Mouse (Mus musculus): ENCODE measurements around the gene Tram1l1.
"Not testable (repeated sequence)": the region's sequence is repeated elsewhere in the genome, so short reads cannot be mapped to it uniquely, and the experiment has no call there.

Gene Tram1l1

DNA sequence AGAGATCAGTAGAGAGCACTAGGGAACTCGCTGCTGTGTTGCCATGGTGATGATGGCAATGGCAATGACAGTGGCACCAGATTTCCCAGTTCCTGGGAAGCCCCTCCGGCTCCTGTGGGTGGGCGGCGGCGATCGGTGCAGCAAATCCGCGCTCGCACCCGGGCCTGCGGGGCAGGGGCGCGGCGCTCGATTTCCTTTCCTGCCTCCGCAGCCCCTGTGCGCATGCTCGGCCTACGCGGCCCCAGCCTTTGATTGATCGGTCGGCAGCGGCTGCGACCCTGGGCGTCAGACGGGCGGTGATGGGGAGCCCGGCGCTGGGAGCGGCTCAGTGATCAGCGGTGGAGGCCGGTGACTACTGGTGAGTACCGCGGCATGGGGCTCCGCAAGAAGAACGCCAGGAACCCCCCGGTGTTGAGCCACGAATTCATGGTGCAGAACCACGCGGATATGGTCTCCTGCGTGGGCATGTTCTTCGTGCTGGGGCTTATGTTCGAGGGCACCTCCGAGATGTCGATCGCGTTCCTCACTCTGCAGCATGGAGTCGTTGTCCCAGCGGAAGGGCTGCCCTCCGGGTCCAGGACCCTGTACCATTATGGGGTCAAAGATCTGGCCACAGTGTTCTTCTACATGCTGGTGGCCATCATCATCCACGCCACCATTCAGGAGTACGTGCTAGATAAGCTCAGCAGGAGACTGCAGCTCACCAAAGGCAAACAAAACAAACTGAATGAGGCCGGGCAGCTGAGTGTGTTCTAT lies at the start of gene Tram1l1:
Gene Tram1l1, plus strand, starts transcription at position 35 of the 756 bp plus-strand sequence.
- DNase-seq, result peak; percentile 47

DNA sequence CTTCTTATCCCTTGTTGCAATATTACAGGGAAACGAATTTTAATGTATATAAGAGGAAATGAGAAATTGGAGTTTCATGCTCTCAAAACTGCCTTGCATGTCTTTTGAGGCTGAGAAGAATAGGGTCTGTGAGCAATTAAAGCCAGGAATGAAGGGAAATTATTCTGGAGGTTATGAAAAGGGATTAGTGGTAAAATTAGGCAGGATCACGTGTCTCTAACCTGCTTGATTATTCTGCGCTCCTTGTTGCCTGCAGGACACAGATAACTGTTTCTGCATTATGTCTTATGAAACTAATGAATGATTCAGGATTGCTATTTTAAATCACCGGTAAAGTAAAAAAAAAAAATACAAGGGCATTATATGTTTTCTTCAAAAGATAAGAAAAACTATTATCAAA lies 49.4 kb upstream of the Tram1l1 start:
- DNase-seq, result no peak

DNA sequence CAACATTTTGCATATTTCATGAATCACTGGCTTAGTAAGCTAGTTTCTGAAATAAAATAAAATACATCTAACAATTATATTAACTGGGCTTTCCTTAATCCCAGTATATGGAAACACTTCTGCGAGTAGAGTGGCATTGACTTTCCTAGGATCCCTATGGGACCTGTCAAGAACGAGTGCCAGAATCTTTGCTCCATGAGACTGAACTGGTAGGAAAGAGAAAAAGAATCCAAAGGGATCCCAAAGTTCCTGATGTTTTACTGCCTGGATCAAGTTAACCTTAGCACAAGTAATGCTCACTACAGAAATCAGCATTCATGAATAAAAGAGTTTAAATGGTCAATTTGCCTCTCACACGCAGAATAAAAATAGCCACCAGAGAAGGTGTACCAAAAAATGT lies 49.0 kb upstream of the Tram1l1 start:
- no peak for DNase-seq

DNA sequence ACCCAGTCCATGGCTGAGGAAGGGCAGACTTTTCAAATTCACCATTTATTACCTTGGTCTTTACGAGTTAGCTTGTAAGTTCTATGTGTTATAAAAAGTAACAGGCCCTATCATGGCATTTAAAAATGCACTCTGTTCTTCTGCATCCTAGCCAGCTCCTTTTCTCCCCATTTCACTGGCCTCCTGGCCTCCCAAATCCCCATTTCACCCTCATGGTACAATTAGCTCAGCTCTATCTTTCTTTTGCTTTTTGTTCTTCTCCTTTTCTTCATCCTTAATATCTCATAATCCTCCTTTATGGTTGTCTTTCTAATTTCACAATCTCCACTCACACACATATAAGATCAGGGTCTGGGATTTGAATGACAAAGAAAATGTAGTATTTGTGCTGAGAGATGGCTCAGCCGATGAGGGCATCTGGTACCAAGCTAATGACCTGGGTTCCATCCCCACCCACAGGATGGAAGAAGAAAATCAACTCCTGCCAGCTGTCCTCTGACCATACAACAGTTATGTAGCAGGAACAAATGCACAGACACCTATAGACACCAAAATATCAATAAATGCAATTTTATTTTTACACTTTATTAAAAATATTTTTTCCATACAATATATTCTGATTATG lies 48.1 kb upstream of the Tram1l1 start:
- DNase-seq, result no peak

DNA sequence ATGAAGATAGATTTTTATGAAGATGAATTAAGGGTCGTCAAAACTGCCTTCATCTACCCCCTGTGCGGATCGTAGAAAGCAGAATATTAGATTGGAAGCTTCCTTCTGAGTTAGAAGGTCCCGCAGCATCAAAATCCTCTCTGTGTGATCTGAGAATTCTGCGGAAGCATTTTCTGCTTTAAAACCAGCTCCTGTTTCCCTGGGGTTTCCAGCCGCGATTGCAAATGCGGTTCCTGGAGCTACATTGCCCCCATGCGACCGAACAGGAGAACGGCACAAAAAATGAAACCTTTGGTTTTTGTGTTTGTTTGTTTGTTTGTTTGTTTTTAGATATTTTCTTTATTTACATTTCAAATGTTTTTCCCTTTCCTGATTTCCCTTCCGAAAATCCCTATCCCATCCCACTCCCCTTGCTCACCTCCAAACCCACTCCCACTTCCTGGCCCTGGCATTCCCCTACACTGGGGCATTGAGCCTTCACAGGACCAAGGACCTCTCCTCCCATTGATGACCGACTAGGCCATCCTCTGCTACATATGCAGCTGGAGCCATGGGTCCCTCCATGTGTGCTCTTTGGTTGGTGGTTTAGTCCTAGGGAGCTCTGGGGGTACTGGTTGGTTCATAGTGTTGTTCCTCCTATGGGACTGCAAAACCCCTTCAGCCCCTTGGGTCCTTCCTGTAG lies 45.6 kb upstream of the Tram1l1 start:
- peak; percentile 36 for DNase-seq

DNA sequence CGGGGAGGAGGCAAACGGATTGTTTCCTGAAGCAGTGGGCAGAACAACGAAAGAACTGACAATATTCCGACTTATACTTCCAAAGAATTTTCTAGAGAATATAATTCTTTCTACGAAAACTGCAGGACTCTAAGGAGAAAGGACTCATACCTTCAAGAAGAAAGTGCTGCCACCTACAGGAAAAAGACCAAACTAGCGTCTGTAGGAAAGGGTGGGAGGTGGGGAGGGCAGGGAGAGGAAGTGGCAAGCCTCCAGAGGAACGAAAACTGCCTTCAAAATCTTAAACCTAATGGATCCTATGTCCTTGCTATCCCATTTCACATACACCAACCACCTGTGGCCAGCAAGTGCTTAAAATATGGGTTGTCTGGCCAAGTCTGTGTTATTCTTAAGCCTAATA lies 31.7 kb upstream of the Tram1l1 start:
- DNase-seq, result not testable (repeated sequence)

DNA sequence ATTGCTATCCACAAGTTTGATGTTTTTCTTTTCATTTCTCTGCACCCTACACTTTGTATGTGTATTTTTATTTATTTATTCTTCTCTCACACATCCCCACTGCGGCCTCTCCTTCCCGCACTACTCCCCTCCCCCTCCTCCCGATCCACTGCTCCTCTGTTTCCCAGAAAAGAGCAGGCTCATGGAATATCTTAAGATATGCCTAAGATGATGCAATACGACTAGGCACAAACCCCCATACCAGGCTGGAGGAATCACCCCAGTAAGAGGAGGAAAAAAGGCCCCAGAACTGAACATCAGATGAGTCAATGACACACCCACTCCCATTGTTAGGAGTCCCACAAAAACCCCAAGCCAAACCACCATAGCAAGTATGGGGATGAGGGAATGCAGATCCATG lies 1.4 kb upstream of the Tram1l1 start:
- no peak for DNase-seq

DNA sequence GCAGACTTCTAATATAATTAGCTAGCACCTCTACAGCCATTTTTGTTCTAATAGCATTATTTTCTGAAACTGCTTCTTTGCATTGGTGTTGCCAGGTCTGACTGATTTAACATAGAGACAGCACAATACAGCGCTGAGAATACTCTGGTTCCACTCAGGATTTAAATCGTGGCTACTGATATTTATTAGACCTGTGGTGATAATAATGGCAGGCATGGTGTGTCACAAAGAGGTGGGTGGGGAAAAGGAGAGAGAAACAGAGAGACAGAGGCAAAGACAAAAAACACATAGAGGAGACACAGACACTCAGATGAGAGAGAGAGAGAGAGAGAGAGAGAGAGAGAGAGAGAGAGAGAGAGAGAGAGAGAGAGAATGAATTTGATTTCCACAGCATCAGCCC lies 257 bp upstream of the Tram1l1 start:
- DNase-seq, result no peak

DNA sequence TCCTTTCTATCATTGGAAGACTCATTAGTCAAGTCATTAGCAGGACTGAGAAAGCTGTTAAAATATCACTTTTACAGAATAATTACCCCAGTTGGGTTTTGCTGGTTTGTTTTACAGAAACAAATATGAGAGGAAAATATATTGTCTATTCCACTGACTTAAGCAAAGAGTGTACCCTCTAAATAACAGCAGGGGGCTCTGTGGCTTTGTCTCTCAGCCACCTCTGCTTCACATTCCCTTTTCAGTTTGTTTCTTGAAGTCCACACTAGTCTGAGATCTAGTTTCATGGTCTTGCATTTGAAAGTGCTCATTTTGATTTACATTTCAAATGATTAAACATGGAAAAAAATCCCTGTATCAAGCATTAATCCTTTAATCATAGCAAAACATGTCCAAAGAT lies 25.8 kb downstream of the Tram1l1 start:
- no peak for DNase-seq

DNA sequence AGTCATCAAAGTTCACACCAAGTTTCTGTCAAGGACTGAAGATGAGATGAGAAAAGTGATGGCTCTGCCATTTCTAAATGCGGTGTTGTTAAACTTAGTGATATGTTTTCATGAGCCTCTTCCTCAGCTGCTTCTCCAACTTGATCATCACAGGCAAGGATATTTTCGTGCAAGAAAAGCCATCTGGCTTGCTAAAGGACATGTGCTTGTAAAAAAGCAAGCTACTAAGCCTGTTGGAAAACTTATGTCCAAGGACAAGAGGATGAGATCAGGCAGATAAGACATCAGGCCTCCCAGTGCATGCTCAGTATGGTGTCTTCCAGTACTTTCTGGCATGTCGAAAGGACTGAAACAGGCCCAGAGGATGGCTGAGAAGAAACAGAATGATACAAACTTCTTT lies 36.9 kb downstream of the Tram1l1 start:
- DNase-seq, result no peak

DNA sequence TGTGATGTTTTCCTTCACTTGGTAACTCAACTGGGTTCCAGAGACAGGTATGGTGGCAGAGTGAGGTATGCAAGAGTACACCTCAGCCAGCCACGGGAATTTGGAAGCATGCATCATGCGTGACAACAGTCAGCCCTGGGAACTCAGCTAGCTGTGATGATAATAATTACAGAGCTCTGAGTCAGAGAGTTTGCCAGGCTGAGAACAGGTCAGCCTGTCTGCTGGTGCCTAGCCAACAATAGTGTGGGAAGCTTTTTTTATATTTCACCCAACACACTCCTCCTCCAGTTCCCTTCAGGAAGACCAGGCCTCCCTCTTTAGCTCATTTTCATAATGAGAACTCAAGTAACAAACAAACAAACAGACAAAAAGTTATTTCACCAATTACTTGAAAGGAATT lies 51.4 kb downstream of the Tram1l1 start:
- DNase-seq, result no peak
